Mouse (Mus musculus): ENCODE measurements around the gene Ticam1.

Gene Ticam1

DNA sequence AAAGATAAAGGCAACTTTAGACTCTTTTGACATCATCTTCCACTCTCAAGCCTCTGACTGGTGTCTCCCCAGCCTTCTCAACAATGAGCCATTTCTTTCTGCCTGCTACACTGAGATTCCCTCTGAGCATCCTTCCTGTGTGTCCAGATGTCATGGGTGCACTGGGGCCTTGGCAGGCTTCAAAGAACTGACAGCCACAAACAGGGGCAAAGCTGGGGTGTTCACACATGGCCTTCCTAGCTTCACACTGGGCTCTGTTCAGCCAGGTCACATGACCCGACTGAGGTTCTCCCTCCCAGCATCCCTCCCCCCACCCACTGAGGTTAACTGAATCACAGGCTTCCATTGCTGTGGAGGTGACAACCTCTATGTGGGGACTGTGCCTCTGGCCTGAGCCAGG is 19.6 kb upstream of the Ticam1 start:
- no peak for DNase-seq (ENCODE audit: low read depth, low spot score)
- H3K36me3 ChIP-seq (ENCODE audit: control insufficient read depth, insufficient read depth, low read length, poor library complexity, severe bottlenecking) = no peaks in the 10 kb centered on the region

DNA sequence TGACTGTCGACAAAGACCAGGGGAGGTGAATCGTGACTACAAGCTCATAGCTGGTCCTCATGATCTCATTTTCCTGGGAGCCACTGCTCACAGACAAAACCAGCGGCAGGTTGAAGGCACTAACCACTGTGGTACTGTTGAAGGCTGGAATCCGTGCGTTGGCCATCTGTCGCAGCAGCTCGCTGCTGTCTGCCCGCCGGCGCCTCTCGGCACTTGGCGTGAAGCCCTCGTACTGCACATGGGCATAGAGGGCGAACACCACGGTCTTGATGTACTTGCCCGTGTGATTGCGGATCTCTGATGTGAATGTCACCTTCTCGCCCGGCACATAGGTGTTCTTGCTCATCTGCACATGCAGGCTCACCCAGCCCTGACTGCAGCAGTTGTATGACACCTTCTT is 17.7 kb upstream of the Ticam1 start:
- Histone ChIP-seq H3K36me3 (ENCODE audit: control insufficient read depth, insufficient read depth, low read length, poor library complexity, severe bottlenecking) (no peaks in the 10 kb centered on the region), H3K27me3 (ENCODE audit: control insufficient read depth, insufficient read depth, low read length, poor library complexity, severe bottlenecking) (no peaks in the 10 kb centered on the region)
- no peak for DNase-seq (ENCODE audit: low read depth, low spot score)

More for the DNA sequence above, 19.6 kb upstream of the Ticam1 start:
- no peaks in the 10 kb centered on the region for H3K27me3 ChIP-seq (ENCODE audit: control insufficient read depth, insufficient read depth, low read length, poor library complexity, severe bottlenecking)

GRCm38 (mm10) chr17:56293291-56293690 is 16.7 kb upstream of the Ticam1 start:
- Histone ChIP-seq H3K27me3 (ENCODE audit: control insufficient read depth, insufficient read depth, low read length, poor library complexity, severe bottlenecking) (no peaks in the 10 kb centered on the region), H3K36me3 (ENCODE audit: control insufficient read depth, insufficient read depth, low read length, poor library complexity, severe bottlenecking) (no peaks in the 10 kb centered on the region)
- no peak for DNase-seq (ENCODE audit: low read depth, low spot score)

DNA sequence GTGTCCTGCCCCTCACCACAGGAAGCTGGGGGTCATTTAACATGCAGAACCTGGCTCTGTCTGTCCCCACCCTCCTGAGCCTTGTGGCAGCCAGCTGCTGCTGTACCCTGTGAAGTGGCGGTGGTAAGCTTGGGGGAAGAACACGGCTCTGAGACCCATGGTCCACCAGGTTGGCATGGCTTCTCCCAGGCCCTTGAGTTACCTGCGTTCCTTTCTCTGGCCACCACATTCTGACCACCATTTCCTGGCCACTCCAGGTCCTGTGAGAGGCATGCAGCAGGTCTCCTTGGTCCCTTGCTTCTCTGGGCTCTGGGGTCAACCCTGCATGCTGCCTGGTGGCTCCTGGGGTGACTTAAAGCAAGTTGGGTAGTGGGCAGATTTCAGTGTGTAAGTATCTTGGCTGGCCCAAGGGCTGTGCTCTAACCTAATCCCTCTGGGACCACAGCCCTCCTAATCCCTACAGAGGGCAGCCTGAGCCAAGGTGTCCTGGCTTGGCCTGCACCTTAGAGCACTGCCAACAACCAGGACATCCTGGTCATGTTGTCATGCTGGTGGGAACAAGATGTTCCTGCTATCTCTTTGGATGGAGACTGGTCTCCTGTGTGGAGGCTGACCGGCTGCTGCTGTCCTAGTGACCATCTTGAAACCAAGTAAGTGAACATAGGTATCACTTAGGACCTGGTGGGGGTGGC is 16.1 kb upstream of the Ticam1 start, which contains the start of gene Plin3:
Gene Plin3 (minus strand): TSS at position 343 of the 692 bp plus-strand sequence.
- Histone ChIP-seq H3K27me3 (ENCODE audit: control insufficient read depth, insufficient read depth, low read length, poor library complexity, severe bottlenecking) (no peaks in the 10 kb centered on the region), H3K36me3 (ENCODE audit: control insufficient read depth, insufficient read depth, low read length, poor library complexity, severe bottlenecking) (no peaks in the 10 kb centered on the region)
- DNase-seq (ENCODE audit: low read depth, low spot score) = no peak

GRCm38 (mm10) chr17:56291826-56292475 is 15.4 kb upstream of the Ticam1 start:
- H3K27me3 ChIP-seq (ENCODE audit: control insufficient read depth, insufficient read depth, low read length, poor library complexity, severe bottlenecking) = no peaks in the 10 kb centered on the region
- H3K36me3 ChIP-seq (ENCODE audit: control insufficient read depth, insufficient read depth, low read length, poor library complexity, severe bottlenecking) = no peaks in the 10 kb centered on the region
- DNase-seq (ENCODE audit: low read depth, low spot score) = no peak

GRCm38 (mm10) chr17:56291171-56291511 is 14.6 kb upstream of the Ticam1 start:
- no peaks in the 10 kb centered on the region for H3K27me3 ChIP-seq (ENCODE audit: control insufficient read depth, insufficient read depth, low read length, poor library complexity, severe bottlenecking)
- peak; percentile 89 for DNase-seq (ENCODE audit: low read depth, low spot score)
- H3K36me3 ChIP-seq (ENCODE audit: control insufficient read depth, insufficient read depth, low read length, poor library complexity, severe bottlenecking) = no peaks in the 10 kb centered on the region

DNA sequence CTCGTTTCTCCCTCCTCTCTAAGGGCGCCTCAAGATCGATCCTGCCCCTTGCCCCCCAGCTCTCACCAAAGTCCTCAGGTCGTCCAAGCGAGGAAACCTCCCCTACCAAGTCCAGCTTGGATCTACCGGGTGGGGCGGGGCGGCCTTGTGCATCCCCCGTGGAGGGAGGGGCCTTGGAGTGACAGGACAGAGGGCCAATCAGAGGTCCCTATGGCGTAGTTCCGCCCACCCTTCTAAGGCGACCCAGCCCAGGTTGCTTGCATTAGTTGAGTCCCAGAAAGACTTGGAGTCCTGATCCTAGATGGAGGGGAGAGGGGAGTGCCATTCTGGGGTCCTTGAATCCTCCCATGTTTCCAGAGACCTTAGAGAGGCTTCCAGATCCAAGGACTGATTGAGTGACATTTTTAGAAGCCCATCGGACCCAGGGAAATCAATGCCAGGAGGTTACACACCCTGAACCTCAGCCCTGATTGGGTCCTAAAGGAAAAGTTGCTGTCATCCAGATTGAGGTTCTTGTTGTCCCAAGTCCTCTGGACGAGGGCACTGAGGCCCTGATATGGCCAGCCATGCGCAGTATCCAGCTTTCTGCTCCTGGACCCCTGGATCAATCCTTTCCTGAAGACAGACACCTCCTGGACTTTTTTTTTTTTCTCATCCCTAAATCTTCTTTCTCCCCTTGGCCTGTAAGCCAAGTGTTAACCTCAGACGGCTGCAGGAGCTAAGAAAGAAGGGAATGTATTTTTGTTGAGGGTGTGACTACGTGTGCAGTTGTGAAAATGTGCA is 14.0 kb upstream of the Ticam1 start:
- peaks cover 1% of the 10 kb centered on the region; the same call in 1 of the 2 replicates for H3K36me3 ChIP-seq (ENCODE audit: control insufficient read depth, insufficient read depth, low read length, poor library complexity, severe bottlenecking)
- peak; percentile 90 for DNase-seq (ENCODE audit: low read depth, low spot score)

GRCm38 (mm10) chr17:56289371-56290331 is 13.1 kb upstream of the Ticam1 start:
- Histone ChIP-seq H3K27me3 (ENCODE audit: control insufficient read depth, insufficient read depth, low read length, poor library complexity, severe bottlenecking) (no peaks in the 10 kb centered on the region), H3K36me3 (ENCODE audit: control insufficient read depth, insufficient read depth, low read length, poor library complexity, severe bottlenecking) (peaks cover 2% of the 10 kb centered on the region; the same call in 1 of the 2 replicates)
- peak; percentile 51 for DNase-seq (ENCODE audit: low read depth, low spot score)

More for the DNA sequence above, 14.0 kb upstream of the Ticam1 start:
- H3K27me3 ChIP-seq (ENCODE audit: control insufficient read depth, insufficient read depth, low read length, poor library complexity, severe bottlenecking) = no peaks in the 10 kb centered on the region

- Histone ChIP-seq H3K27me3 (ENCODE audit: control insufficient read depth, insufficient read depth, low read length, poor library complexity, severe bottlenecking) (no peaks in the 10 kb centered on the region), H3K36me3 (ENCODE audit: control insufficient read depth, insufficient read depth, low read length, poor library complexity, severe bottlenecking) (peaks cover 2% of the 10 kb centered on the region; the same call in 1 of the 2 replicates)
- no peak for DNase-seq (ENCODE audit: low read depth, low spot score)
Measured at GRCm38 (mm10) chr17:56288866-56289265, 12.3 kb upstream of the Ticam1 start.

DNA sequence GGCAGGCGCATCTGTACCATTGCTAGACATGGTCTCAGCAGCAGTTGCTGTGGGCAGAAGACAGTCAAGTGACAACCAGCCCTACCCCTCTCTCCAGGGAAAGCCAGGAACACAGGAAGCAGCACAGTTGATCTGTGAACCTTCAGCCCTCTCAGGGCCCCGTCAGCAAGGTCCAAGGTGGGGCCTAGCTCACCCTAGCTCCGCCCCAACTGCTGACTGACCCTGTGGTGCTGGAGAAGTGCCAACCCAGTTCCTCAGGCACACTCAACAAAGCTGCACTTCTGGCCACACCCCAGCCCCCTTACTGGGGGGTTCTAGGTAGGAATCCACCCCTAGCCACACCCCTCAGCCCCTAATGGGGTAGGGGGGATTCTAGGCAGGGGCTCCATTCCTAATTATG is 11.2 kb upstream of the Ticam1 start:
- DNase-seq (ENCODE audit: low read depth, low spot score) = no peak
- H3K27me3 ChIP-seq (ENCODE audit: control insufficient read depth, insufficient read depth, low read length, poor library complexity, severe bottlenecking) = no peaks in the 10 kb centered on the region
- H3K36me3 ChIP-seq (ENCODE audit: control insufficient read depth, insufficient read depth, low read length, poor library complexity, severe bottlenecking) = peaks cover 2% of the 10 kb centered on the region; the same call in 1 of the 2 replicates

DNA sequence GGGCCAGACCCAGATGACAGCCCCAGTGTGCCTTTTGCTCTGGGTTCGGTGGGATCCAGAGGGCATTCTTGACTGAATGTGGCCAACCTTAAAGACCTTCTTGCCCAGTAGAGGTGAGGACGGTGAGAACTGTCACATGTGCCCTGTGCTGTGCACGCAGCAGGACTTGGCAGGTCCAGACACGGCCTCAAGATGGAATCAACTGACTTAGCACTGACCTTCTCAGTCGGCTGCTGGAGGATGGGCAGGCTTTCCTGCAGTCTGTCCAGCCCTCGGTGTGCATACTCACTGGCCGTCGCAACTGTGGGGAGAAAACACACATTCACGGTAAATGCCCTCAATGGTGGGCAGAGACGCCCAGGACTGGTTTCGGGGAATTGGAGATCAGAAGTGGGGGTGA is 9.4 kb upstream of the Ticam1 start:
- peaks cover 2% of the 10 kb centered on the region; the same call in 1 of the 2 replicates for H3K36me3 ChIP-seq (ENCODE audit: control insufficient read depth, insufficient read depth, low read length, poor library complexity, severe bottlenecking)
- no peak for DNase-seq (ENCODE audit: low read depth, low spot score)
- no peaks in the 10 kb centered on the region for H3K27me3 ChIP-seq (ENCODE audit: control insufficient read depth, insufficient read depth, low read length, poor library complexity, severe bottlenecking)

DNA sequence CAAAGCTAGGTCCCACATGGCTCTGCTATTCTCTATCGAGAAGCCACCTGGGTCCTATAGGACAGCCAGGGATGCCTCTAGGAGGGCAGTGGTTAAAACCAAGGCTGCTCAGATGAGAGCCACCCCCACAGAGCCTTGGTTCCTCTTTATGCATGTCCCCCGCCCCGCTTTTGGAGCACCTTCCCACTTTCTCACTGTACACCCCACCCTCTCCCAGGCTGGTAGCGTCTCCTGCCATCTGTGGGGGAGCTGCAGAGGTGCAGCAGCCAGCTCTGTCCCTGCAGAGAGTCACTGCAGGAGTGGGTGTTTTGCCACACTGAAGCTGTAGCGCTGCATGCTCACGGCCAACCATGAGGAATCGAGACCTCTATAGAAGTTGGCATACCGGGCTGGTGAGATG is 6.7 kb upstream of the Ticam1 start:
- DNase-seq (ENCODE audit: low read depth, low spot score) = no peak
- H3K27me3 ChIP-seq (ENCODE audit: control insufficient read depth, insufficient read depth, low read length, poor library complexity, severe bottlenecking) = no peaks in the 10 kb centered on the region
- peaks cover 2% of the 10 kb centered on the region; the same call in 1 of the 2 replicates for H3K36me3 ChIP-seq (ENCODE audit: control insufficient read depth, insufficient read depth, low read length, poor library complexity, severe bottlenecking)

DNA sequence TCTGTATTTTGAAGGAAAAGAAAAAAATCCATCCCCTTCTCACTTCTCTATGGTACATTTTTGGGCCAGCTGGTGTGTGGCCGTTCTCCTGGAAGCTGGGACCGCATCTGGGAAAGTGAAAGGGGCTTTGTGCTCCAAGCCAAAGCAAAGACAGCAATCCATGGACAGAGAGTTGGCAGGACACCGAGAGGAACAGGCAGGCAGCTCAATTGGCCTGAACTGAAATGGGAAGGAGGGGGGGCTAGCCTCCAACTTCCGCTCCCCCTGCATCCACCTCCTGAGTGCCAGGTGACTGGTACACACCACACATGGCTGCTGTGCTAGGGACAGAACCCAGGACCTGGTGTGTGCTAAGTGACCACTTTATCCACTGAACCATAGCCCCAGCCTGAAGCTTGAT is 6.2 kb upstream of the Ticam1 start:
- H3K27me3 ChIP-seq (ENCODE audit: control insufficient read depth, insufficient read depth, low read length, poor library complexity, severe bottlenecking) = no peaks in the 10 kb centered on the region
- no peak for DNase-seq (ENCODE audit: low read depth, low spot score)
- peaks cover 2% of the 10 kb centered on the region; the same call in 1 of the 2 replicates for H3K36me3 ChIP-seq (ENCODE audit: control insufficient read depth, insufficient read depth, low read length, poor library complexity, severe bottlenecking)

- peaks cover 2% of the 10 kb centered on the region; the same call in 1 of the 2 replicates for H3K36me3 ChIP-seq (ENCODE audit: control insufficient read depth, insufficient read depth, low read length, poor library complexity, severe bottlenecking)
- H3K27me3 ChIP-seq (ENCODE audit: control insufficient read depth, insufficient read depth, low read length, poor library complexity, severe bottlenecking) = no peaks in the 10 kb centered on the region
- no peak for DNase-seq (ENCODE audit: low read depth, low spot score)
Measured at GRCm38 (mm10) chr17:56281193-56281592, 4.6 kb upstream of the Ticam1 start.

Measured in splenic B cell, adult 2 months (primary cell).